Mouse (Mus musculus) midbrain, embryonic 11.5 days (tissue): ENCODE measurements around the gene Teddm1a. TPM values are rescaled to one million over a fixed set of nuclear protein-coding genes. Genes with fewer than 3 reads are reported as not detected.

Experiments
- ATAC-seq: fragments of 200-750 bp; cut with Nextera tagmentation; 2 replicates; pipeline ENCODE4 v1.8.0; 2017; ENCODE audit warnings: moderate TSS enrichment, moderate library complexity; ENCODE audit not compliant: low FRiP score
- DNase-seq: peaks from one replicate; pipeline ENCODE4 v3.0.0; 2015; ENCODE audit warnings: low spot score; ENCODE audit errors: missing footprints
- H3K27ac ChIP-seq: fragments of 300-500 bp; sonication (generic); 2 replicates; pipeline ENCODE4 v1.5.1; 2014; ENCODE audit warnings: low read depth, low read length
- H3K27me3 ChIP-seq: fragments of 300-500 bp; sonication (generic); 2 replicates; pipeline ENCODE4 v1.6.1; 2014; ENCODE audit warnings: mild to moderate bottlenecking, low read length, moderate library complexity, mixed read lengths; ENCODE audit not compliant: control insufficient read depth, insufficient read depth
- H3K36me3 ChIP-seq: fragments of 300-500 bp; sonication (generic); 2 replicates; pipeline ENCODE4 v1.6.1; 2014; ENCODE audit warnings: mild to moderate bottlenecking, low read length, moderate library complexity, mixed read lengths; ENCODE audit not compliant: control insufficient read depth, insufficient read depth
- H3K4me1 ChIP-seq: fragments of 300-500 bp; sonication (generic); 2 replicates; pipeline ENCODE4 v1.6.1; 2014; ENCODE audit warnings: low read length; ENCODE audit not compliant: control insufficient read depth, insufficient read depth
- H3K4me2 ChIP-seq: fragments of 300-500 bp; sonication (generic); 2 replicates; pipeline ENCODE4 v1.6.1; 2014; ENCODE audit warnings: mild to moderate bottlenecking, moderate library complexity
- H3K4me3 ChIP-seq: fragments of 300-500 bp; sonication (generic); 2 replicates; pipeline ENCODE4 v1.5.1; 2014; ENCODE audit warnings: low read depth, low read length
- H3K9ac ChIP-seq: fragments of 300-500 bp; sonication (generic); 2 replicates; pipeline ENCODE4 v1.6.1; 2014; ENCODE audit warnings: low read length
- H3K9me3 ChIP-seq: fragments of 300-500 bp; sonication (generic); 2 replicates; pipeline ENCODE4 v1.6.1; 2016; ENCODE audit warnings: low read length; ENCODE audit not compliant: control insufficient read depth
- WGBS: fragments of 180-500 bp; shearing (Covaris S2); extraction: QIAGEN DNeasy Blood & Tissue Kit; methylation state at CpG from one replicate; pipeline ENCODE4 v1.1.7; 2014; 5-methylcytosine and 5-hydroxymethylcytosine counted together
- microRNA-seq: library from miRNA; unstranded; fragments of <30 nt; microRNA quantifications from one replicate; pipeline ENCODE4, GENCODE M21; 2017
- polyA plus RNA-seq: library from polyadenylated mRNA; unstranded; fragments of >200 nt; fragmentation: Nextera tagmentation; extraction: Ambion mirVana; gene quantifications from 2 replicates; pipeline ENCODE4 v1.2.1, GENCODE M21; 2014

Gene Teddm1a
- polyA plus RNA-seq, 1 experiment from 2014 or later = not detected

DNA sequence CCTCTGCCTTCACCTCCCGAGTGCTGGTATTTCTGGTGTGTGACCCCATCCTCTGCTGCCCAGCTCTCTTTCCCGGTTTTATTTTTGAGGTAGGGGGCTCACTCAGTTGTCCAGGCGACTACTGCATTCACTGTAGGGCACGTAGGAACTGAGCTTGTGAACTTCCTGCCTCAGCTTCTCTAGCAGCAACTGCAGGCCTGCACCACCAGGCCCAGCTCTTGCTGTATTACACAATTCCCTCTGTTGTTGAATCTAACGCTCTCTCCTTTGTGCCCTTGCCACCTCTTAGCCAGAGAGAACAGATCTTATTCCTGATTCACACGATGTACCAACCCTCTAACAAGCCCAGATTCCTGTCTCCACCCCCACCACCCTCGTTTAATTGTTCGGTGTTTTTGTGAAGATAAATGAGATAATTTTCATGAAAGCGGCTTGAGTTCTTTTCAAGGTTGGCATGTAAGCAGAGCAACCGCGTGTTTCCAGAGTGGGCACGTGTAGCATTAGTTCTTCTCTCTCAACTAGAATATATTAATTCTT lies 44.4 kb downstream of the Teddm1a start:
- H3K4me2 ChIP-seq = no peak overlapping the region
- H3K4me3 ChIP-seq = no peak overlapping the region
- no peak overlapping the region for H3K9ac ChIP-seq
- ATAC-seq (no peak), DNase-seq (peak; percentile 60)
- no peaks in the 10 kb centered on the region for H3K27me3 ChIP-seq
- H3K36me3 ChIP-seq = no peaks in the 10 kb centered on the region
- no peak overlapping the region for H3K27ac ChIP-seq
- no peaks in the 10 kb centered on the region for H3K9me3 ChIP-seq
- 84% methylated on average over 12 of the region's 12 CpGs for WGBS
- H3K4me1 ChIP-seq = no peaks in the 10 kb centered on the region

DNA sequence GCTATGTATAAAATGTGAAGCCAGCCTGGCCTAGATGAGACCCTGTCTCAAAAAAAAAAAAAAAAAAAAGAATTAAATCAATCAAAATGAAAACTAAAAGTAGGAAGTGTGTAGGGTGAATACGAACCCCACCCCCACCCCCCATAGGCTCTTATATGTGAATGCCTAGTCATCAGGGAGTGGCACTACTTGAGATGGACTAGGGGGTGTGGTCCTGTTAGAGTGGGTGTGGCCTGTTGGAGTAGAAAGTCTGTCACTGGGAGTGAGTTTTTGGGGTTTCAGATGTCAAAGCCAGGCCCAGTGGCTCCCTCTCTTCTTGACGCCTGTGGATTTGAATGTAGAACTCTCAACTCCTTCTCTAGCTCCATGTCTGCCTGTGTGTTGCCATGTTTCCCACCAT lies 45.5 kb downstream of the Teddm1a start:
- Histone ChIP-seq H3K4me1 (no peaks in the 10 kb centered on the region), H3K27me3 (no peaks in the 10 kb centered on the region), H3K27ac (no peak overlapping the region), H3K9ac (no peak overlapping the region), H3K9me3 (no peaks in the 10 kb centered on the region), H3K4me2 (no peak overlapping the region), H3K4me3 (no peak overlapping the region), H3K36me3 (no peaks in the 10 kb centered on the region)
- ATAC-seq (no peak), DNase-seq (no peak)
- 95% methylated on average over 2 of the region's 2 CpGs for WGBS

DNA sequence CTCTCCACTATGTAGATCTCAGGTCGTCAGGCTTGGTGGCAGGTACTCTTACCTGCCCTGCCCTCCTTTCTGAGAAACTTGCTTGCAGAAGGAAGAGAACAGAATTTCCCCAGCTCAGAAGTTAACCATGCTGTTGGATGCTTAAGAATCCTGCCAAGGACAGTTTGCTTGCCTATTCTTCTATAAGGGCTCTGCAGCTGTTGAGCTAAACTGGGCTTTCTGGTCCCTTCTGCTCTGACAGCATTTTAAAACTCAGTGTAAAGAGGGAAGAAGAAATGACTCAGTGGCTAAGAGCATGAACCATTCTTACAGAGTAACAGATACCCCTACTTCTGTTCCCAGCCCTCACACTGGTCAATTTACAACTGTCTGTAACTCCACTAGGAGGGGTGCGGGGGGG lies 49.4 kb downstream of the Teddm1a start:
- no peaks in the 10 kb centered on the region for H3K27me3 ChIP-seq
- no peak overlapping the region for H3K4me3 ChIP-seq
- peak; percentile 33 for DNase-seq
- no peak overlapping the region for H3K4me2 ChIP-seq
- no peaks in the 10 kb centered on the region for H3K4me1 ChIP-seq
- no peak overlapping the region for H3K27ac ChIP-seq
- no peak for ATAC-seq
- H3K9ac ChIP-seq = no peak overlapping the region
- 88% methylated on average over 2 of the region's 2 CpGs for WGBS
- no peaks in the 10 kb centered on the region for H3K9me3 ChIP-seq
- H3K36me3 ChIP-seq = no peaks in the 10 kb centered on the region

Small RNAs within 50 kb of the gene (microRNA-seq; reads per million reads assigned to microRNA genes)
- gene Mir8114 = 44.5 reads per million, percentile 45 among the genes with 10 or more reads in this experiment

Other genes starting within 250 kb of the Teddm1a start
- gene Rgs8, start 238.7 kb upstream of the Teddm1a start, polyA plus RNA-seq = 12.7 and 14.1 TPM in 2 replicates
- 20.3 and 21.6 TPM in 2 replicates for gene Rgs16, start 151.4 kb upstream of the Teddm1a start, polyA plus RNA-seq
- gene Rnasel, start 142.3 kb upstream of the Teddm1a start, polyA plus RNA-seq = 27.5 and 28.3 TPM in 2 replicates
- not detected in 2 replicates for gene Rgsl1, start 47.6 kb upstream of the Teddm1a start, polyA plus RNA-seq
- 0.77 and 0.79 TPM in 2 replicates for gene Teddm1b, start 17.4 kb upstream of the Teddm1a start, polyA plus RNA-seq
- gene Glul, start 8.2 kb downstream of the Teddm1a start, polyA plus RNA-seq = 121 and 130 TPM in 2 replicates
- gene Teddm2, start 8.5 kb downstream of the Teddm1a start, polyA plus RNA-seq = 0.43 and 0.48 TPM in 2 replicates